Mouse (Mus musculus): ENCODE measurements around the gene Mapk1.

DNA sequence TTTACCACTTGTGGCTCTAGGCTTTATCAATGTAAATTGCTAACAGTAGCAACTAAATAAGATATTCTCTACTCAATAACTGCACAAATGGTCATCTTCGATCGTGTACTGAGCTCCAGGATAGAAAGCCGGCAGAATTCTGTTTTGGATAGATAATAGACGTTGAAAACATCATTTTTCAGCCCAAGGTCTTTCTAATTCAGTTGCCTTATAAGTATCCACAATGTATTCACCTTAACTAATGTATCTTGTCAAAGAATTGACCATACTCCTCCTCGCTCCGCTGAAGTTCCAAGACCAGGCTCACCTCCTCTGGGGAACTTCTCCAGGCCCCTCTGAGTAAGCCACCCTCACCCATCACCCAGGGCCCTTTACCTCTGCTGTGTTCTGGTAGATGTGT, 87.5 kb downstream of the Mapk1 start:
- TF ChIP-seq CEBPB (IDR thresholded peaks at IDR 0.05; ENCODE audit: insufficient read depth, poor library complexity, severe bottlenecking) (no peak), MAX (IDR thresholded peaks at IDR 0.05; ENCODE audit: low read depth) (no peak), SRF (IDR thresholded peaks at IDR 0.05; ENCODE audit: control insufficient read depth, insufficient read length, low read depth) (no peak), POLR2A (IDR thresholded peaks at IDR 0.05; ENCODE audit: insufficient read length, low read depth) (no peak), MYOD1 (IDR thresholded peaks at IDR 0.05; ENCODE audit: control insufficient read depth in 1 of 3, insufficient read length in 2 of 3, low read depth in 2 of 3) (no peak), MYOG (IDR thresholded peaks at IDR 0.05; ENCODE audit: control insufficient read depth in 1 of 3, insufficient read depth in 1 of 3, insufficient read length in 2 of 3, low read depth in 2 of 3) (no peak), USF1 (IDR thresholded peaks at IDR 0.05; ENCODE audit: low read depth) (no peak), TCF12 (IDR thresholded peaks at IDR 0.05; ENCODE audit: insufficient read depth, poor library complexity, severe bottlenecking) (no peak), E2F4 (IDR thresholded peaks at IDR 0.05; ENCODE audit: insufficient read depth) (no peak), POLR2AphosphoS2 (IDR thresholded peaks at IDR 0.05; ENCODE audit: insufficient read length, low read depth) (no peak), TCF3 (IDR thresholded peaks at IDR 0.05; ENCODE audit: insufficient read length, low read depth) (no peak)

Data from myocyte (in vitro differentiated cells).